Mouse (Mus musculus) gastrocnemius, adult 2 months (tissue): Measurements from ENCODE around the gene Coro6. TPM values are rescaled to one million over a fixed set of nuclear protein-coding genes. Genes with fewer than 3 reads are reported as not detected.

Experiments
- DNase-seq: peaks from one replicate; pipeline ENCODE4 v3.0.0; 2022
- H3K27ac ChIP-seq: fragments of 200-600 bp; 2 replicates; pipeline ENCODE4 v1.8.1; 2022; ENCODE audit warnings: mild to moderate bottlenecking
- H3K4me3 ChIP-seq: fragments of 200-600 bp; 2 replicates; pipeline ENCODE4 v1.8.1; 2022; ENCODE audit warnings: mild to moderate bottlenecking, moderate library complexity
- CTCF ChIP-seq: fragments of 200-600 bp; IDR thresholded peaks from 2 replicates; pipeline ENCODE4 v1.8.1; 2022; ENCODE audit warnings: antibody characterized with exemption, mild to moderate bottlenecking, moderate library complexity
- intact Hi-C: fragments of 180-260 bp; cut with DNase I; formaldehyde crosslinking; loops from one replicate; pipeline ENCODE4 v1.15.1; 2025
- total RNA-seq, 2 experiments: library from RNA; stranded (reverse); gene quantifications; 2 replicates each; pipeline ENCODE4 v1.2.3; 2021

The Coro6 gene
- total RNA-seq, 2 experiments from 2014 or later = 165 to 257 TPM

GRCm38 (mm10) chr11:77467157-77467556, 4.9 kb downstream of the Coro6 start:
- peak; percentile 87 for TF ChIP-seq CTCF
- peak overlapping the region; percentile 59 for H3K4me3 ChIP-seq
- H3K27ac ChIP-seq = peak overlapping the region; percentile 68
- peak; percentile 87 for DNase-seq
- intact Hi-C loops = loop anchor here (5.0 to 10.0 kb wide), 3 partner anchors 35 to 372 kb away; no protein-coding TSS in a partner anchor

GRCm38 (mm10) chr11:77467784-77468183, 5.6 kb downstream of the Coro6 start:
- Histone ChIP-seq H3K27ac (peak overlapping the region; percentile 68), H3K4me3 (peak overlapping the region; percentile 59)
- DNase-seq = peak; percentile 87
- intact Hi-C loops = loop anchor here (5.0 to 10.0 kb wide), 3 partner anchors 35 to 373 kb away; no protein-coding TSS in a partner anchor
- peak; percentile 87 for TF ChIP-seq CTCF

GRCm38 (mm10) chr11:77468397-77468796, 6.2 kb downstream of the Coro6 start:
- intact Hi-C loops = loop anchor here (5.0 to 10.0 kb wide), 3 partner anchors 34 to 374 kb away; no protein-coding TSS in a partner anchor
- DNase-seq = no peak
- TF ChIP-seq CTCF = no peak
- Histone ChIP-seq H3K27ac (no peak overlapping the region), H3K4me3 (no peak overlapping the region)

- no peak overlapping the region for H3K4me3 ChIP-seq
- no peak overlapping the region for H3K27ac ChIP-seq
- DNase-seq = no peak
- TF ChIP-seq CTCF = no peak
- intact Hi-C loops = no loop called here
Observed at GRCm38 (mm10) chr11:77471407-77471806, 9.2 kb downstream of the Coro6 start.

GRCm38 (mm10) chr11:77472775-77473174, 10.6 kb downstream of the Coro6 start:
- DNase-seq = no peak
- H3K27ac ChIP-seq = no peak overlapping the region
- TF ChIP-seq CTCF = no peak
- intact Hi-C loops = no loop called here
- H3K4me3 ChIP-seq = no peak overlapping the region

- no peak overlapping the region for H3K27ac ChIP-seq
- TF ChIP-seq CTCF = no peak
- peak; percentile 61 for DNase-seq
- intact Hi-C loops = no loop called here
- H3K4me3 ChIP-seq = no peak overlapping the region
Observed at GRCm38 (mm10) chr11:77476216-77476615, 14.0 kb downstream of the Coro6 start.

- Histone ChIP-seq H3K4me3 (no peak overlapping the region), H3K27ac (no peak overlapping the region)
- no peak for DNase-seq
- TF ChIP-seq CTCF = no peak
- intact Hi-C loops = no loop called here
Observed at GRCm38 (mm10) chr11:77476895-77477294, 14.7 kb downstream of the Coro6 start.

- Histone ChIP-seq H3K27ac (no peak overlapping the region), H3K4me3 (no peak overlapping the region)
- no peak for TF ChIP-seq CTCF
- intact Hi-C loops = no loop called here
- DNase-seq = no peak
Observed at GRCm38 (mm10) chr11:77483043-77483442, 20.8 kb downstream of the Coro6 start.

GRCm38 (mm10) chr11:77483510-77484255, 21.5 kb downstream of the Coro6 start:
- no peak for DNase-seq
- no peak overlapping the region for H3K27ac ChIP-seq
- no peak for TF ChIP-seq CTCF
- intact Hi-C loops = no loop called here
- H3K4me3 ChIP-seq = no peak overlapping the region

GRCm38 (mm10) chr11:77485229-77485628, 23.0 kb downstream of the Coro6 start:
- intact Hi-C loops = no loop called here
- Histone ChIP-seq H3K4me3 (no peak overlapping the region), H3K27ac (no peak overlapping the region)
- no peak for TF ChIP-seq CTCF
- no peak for DNase-seq

GRCm38 (mm10) chr11:77486798-77487197, 24.6 kb downstream of the Coro6 start:
- Histone ChIP-seq H3K4me3 (no peak overlapping the region), H3K27ac (no peak overlapping the region)
- TF ChIP-seq CTCF = peak; percentile 9; the same call in 1 of the 2 replicates
- DNase-seq = no peak
- intact Hi-C loops = no loop called here

- Histone ChIP-seq H3K4me3 (peak overlapping the region; percentile 90), H3K27ac (peak overlapping the region; percentile 75)
- TF ChIP-seq CTCF = no peak
- no peak for DNase-seq
- intact Hi-C loops = no loop called here
Observed at GRCm38 (mm10) chr11:77488771-77489581, 26.8 kb downstream of the Coro6 start.

- peak within 1 kb of the TSS; percentile 93 for H3K4me3 ChIP-seq
- peak within 1 kb of the TSS; percentile 97 for H3K27ac ChIP-seq
- intact Hi-C loops = no loop called here
- no peak for TF ChIP-seq CTCF
- peak; percentile 85 for DNase-seq
Observed at GRCm38 (mm10) chr11:77489591-77490235, 27.5 kb downstream of the Coro6 start, which contains the start of gene Ankrd13b. TSS of gene Ankrd13b (minus strand) at chr11:77489678.
